Mouse (Mus musculus) forebrain, embryonic 14.5 days (tissue): ENCODE measurements at regions not wholly inside any gene's neighbourhood (a gene's known extent, or its start where the extent isn't known, plus 50 kb on each side); places are given as distances from the start of the nearest gene placed in this dataset.

Source experiments
- ATAC-seq: fragments of 200-750 bp; cut with Nextera tagmentation; 2 replicates; pipeline ENCODE4 v1.8.0; 2017; ENCODE audit warnings: mild to moderate bottlenecking, moderate library complexity
- DNase-seq: peaks from one replicate; pipeline ENCODE4 v3.0.0-alpha.2; 2015; ENCODE audit warnings: low spot score
- H3K27ac ChIP-seq: fragments of 300-500 bp; sonication (generic); 2 replicates; pipeline ENCODE4 v1.5.1; 2014; ENCODE audit warnings: low read depth, mild to moderate bottlenecking, control low read depth, low read length, moderate library complexity
- H3K27me3 ChIP-seq: fragments of 300-500 bp; sonication (generic); replicated peaks from 2 replicates; pipeline ENCODE4 v1.6.1; 2014; ENCODE audit warnings: low read length, control low read depth, mixed read lengths; ENCODE audit not compliant: control insufficient read depth, insufficient read depth
- H3K36me3 ChIP-seq: fragments of 300-500 bp; sonication (generic); 2 replicates; pipeline ENCODE4 v1.6.1; 2014; ENCODE audit warnings: low read length, control low read depth; ENCODE audit not compliant: control insufficient read depth, insufficient read depth
- H3K4me1 ChIP-seq: fragments of 300-500 bp; sonication (generic); 2 replicates; pipeline ENCODE4 v1.6.1; 2014; ENCODE audit warnings: antibody characterized with exemption, low read length, control low read depth; ENCODE audit not compliant: control insufficient read depth, insufficient read depth
- H3K4me2 ChIP-seq: fragments of 300-500 bp; sonication (generic); 2 replicates; pipeline ENCODE4 v1.6.1; 2014; ENCODE audit warnings: mild to moderate bottlenecking, control low read depth, low read length
- H3K4me3 ChIP-seq: fragments of 300-500 bp; sonication (generic); 2 replicates; pipeline ENCODE4 v1.5.1; 2014; ENCODE audit warnings: low read depth, low read length, control low read depth
- H3K9ac ChIP-seq: fragments of 300-500 bp; sonication (generic); 2 replicates; pipeline ENCODE4 v1.6.1; 2014; ENCODE audit warnings: mild to moderate bottlenecking, low read length, control low read depth, moderate library complexity
- H3K9me3 ChIP-seq: fragments of 300-500 bp; sonication (generic); replicated peaks from 2 replicates; pipeline ENCODE4 v1.6.1; 2016; ENCODE audit warnings: low read length, control low read depth, mixed read lengths; ENCODE audit not compliant: control insufficient read depth
- WGBS: fragments of 180-500 bp; shearing (Covaris S2); extraction: QIAGEN DNeasy Blood & Tissue Kit; methylation state at CpG from one replicate; pipeline ENCODE4 v1.1.7; 2014; 5-methylcytosine and 5-hydroxymethylcytosine counted together

DNA sequence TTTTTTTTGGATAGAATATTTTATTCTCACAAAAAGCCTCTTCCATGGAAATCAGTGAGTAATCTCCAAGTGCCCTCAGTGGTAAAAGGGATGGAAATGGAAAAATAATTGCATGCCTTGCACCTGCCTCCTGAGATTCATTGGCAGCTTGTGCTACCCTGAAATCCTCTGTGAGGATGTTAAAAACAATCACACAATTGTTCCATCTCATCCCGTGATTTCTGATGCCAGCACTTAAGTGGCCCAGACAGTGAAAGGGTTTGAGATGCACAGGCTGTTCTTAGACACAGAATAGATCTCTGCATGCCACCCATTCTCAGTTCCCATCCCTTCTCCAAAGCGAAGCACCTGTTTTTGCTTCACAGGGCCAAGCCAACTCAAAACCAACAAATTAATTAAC is 398.9 kb upstream of the Cd180 start:
- Histone ChIP-seq H3K4me1 (no peaks in the 10 kb centered on the region), H3K9me3 (no peaks in the 10 kb centered on the region), H3K36me3 (no peaks in the 10 kb centered on the region), H3K4me3 (no peak overlapping the region), H3K27me3 (no peaks in the 10 kb centered on the region), H3K27ac (no peak overlapping the region), H3K9ac (no peak overlapping the region), H3K4me2 (no peak overlapping the region)
- 60% methylated on average over 2 of the region's 2 CpGs for WGBS
- ATAC-seq = no peak
- peak; percentile 23 for DNase-seq

DNA sequence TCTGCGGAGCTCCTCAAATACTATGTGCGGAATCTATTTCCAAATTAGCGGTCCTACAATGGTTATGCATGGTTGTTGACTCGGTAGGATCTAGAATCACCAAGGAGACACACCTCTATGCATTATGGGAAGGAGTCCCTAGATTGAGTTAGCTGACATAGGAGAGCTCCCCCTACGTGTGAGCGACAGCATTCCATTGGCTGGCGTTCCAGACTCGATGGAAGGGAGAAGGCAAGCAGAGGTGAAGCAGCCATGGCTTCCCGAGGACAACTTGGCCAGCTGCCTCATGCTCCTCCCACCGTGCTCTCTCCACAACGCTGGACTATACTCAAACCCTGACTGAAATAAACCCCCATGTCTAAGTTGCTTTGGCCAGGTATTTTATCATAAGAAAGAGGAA is 398.3 kb upstream of the Cd180 start:
- H3K4me2 ChIP-seq = no peak overlapping the region
- H3K9ac ChIP-seq = no peak overlapping the region
- ATAC-seq (no peak), DNase-seq (no peak)
- no peaks in the 10 kb centered on the region for H3K4me1 ChIP-seq
- H3K4me3 ChIP-seq = no peak overlapping the region
- no peaks in the 10 kb centered on the region for H3K36me3 ChIP-seq
- H3K9me3 ChIP-seq = no peaks in the 10 kb centered on the region
- 85% methylated on average over 11 of the region's 11 CpGs for WGBS
- H3K27me3 ChIP-seq = no peaks in the 10 kb centered on the region
- H3K27ac ChIP-seq = no peak overlapping the region

- no peaks in the 10 kb centered on the region for H3K9me3 ChIP-seq
- no peaks in the 10 kb centered on the region for H3K4me1 ChIP-seq
- DNase-seq (peak; percentile 17), ATAC-seq (no peak)
- WGBS = 59% methylated on average over 2 of the region's 2 CpGs
- H3K36me3 ChIP-seq = no peaks in the 10 kb centered on the region
- no peak overlapping the region for H3K27ac ChIP-seq
- H3K4me3 ChIP-seq = no peak overlapping the region
- H3K27me3 ChIP-seq = no peaks in the 10 kb centered on the region
- no peak overlapping the region for H3K9ac ChIP-seq
- no peak overlapping the region for H3K4me2 ChIP-seq
Observed at GRCm38 (mm10) chr13:102307983-102308382, 385.4 kb upstream of the Cd180 start.

- H3K4me1 ChIP-seq = no peaks in the 10 kb centered on the region
- DNase-seq (no peak), ATAC-seq (no peak)
- H3K27ac ChIP-seq = no peak overlapping the region
- H3K9me3 ChIP-seq = no peaks in the 10 kb centered on the region
- no peak overlapping the region for H3K4me3 ChIP-seq
- H3K4me2 ChIP-seq = no peak overlapping the region
- no peaks in the 10 kb centered on the region for H3K36me3 ChIP-seq
- H3K9ac ChIP-seq = no peak overlapping the region
- WGBS = 89% methylated on average over 3 of the region's 3 CpGs
- H3K27me3 ChIP-seq = no peaks in the 10 kb centered on the region
Observed at GRCm38 (mm10) chr13:102312096-102312495, 381.3 kb upstream of the Cd180 start.

GRCm38 (mm10) chr13:102315921-102316692 is 377.3 kb upstream of the Cd180 start:
- Histone ChIP-seq H3K27ac (no peak overlapping the region), H3K9ac (no peak overlapping the region), H3K4me2 (no peak overlapping the region), H3K4me3 (no peak overlapping the region), H3K27me3 (no peaks in the 10 kb centered on the region), H3K9me3 (no peaks in the 10 kb centered on the region), H3K4me1 (no peaks in the 10 kb centered on the region), H3K36me3 (no peaks in the 10 kb centered on the region)
- 40% methylated on average over 3 of the region's 3 CpGs for WGBS
- ATAC-seq (no peak), DNase-seq (peak; percentile 32)

DNA sequence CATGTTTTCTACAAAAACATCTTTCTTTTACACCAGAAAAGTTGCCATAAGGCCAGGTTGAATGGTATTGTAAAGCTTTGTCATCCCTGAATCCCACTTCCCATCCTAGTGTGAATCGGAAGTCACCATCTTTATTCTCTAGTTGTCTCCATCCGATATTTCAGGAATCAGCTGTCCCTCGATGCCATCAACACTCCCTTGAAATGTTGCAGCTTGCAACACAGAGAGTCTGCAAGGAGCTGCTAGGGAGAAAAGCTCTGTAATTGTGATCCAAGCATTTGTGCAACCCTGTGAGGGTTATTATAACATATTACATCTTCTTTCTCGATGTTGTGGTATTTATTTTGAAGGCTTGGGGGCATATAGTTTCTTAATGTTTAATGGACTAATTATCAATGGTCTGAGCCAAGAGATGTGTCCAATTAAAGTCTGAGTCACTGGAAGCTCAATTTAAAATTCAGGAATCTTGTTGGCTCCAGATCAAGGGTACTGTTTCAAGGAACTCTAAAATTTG is 374.4 kb upstream of the Cd180 start:
- Histone ChIP-seq H3K4me1 (no peaks in the 10 kb centered on the region), H3K9ac (no peak overlapping the region), H3K4me2 (no peak overlapping the region), H3K27me3 (no peaks in the 10 kb centered on the region), H3K27ac (no peak overlapping the region), H3K9me3 (no peaks in the 10 kb centered on the region), H3K36me3 (no peaks in the 10 kb centered on the region), H3K4me3 (no peak overlapping the region)
- 82% methylated on average over 4 of the region's 4 CpGs for WGBS
- DNase-seq (no peak), ATAC-seq (no peak)

DNA sequence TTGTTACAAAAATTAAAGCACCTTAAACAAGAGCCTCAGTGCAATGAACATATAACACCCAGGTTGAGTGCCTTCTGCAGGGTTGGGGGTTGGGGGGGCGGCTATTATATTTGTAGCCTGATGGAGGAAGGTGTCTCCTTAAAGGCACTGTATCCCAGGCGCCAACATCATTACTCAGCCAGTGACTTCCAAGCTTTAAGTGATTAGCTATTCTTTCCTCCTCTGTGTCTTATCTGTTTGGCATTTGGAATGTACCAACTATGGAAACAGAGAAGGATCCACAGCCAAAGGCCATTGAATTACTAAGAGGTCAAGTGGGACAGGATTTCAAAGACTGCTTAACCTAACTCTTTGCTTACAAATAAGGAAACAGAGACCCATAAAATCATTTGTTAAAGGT is 373.9 kb upstream of the Cd180 start:
- Histone ChIP-seq H3K9me3 (no peaks in the 10 kb centered on the region), H3K36me3 (no peaks in the 10 kb centered on the region), H3K27ac (no peak overlapping the region), H3K4me3 (no peak overlapping the region), H3K9ac (no peak overlapping the region), H3K4me1 (no peaks in the 10 kb centered on the region), H3K4me2 (no peak overlapping the region), H3K27me3 (no peaks in the 10 kb centered on the region)
- no peak for ATAC-seq
- no peak for DNase-seq
- WGBS = 76% methylated on average over 2 of the region's 2 CpGs

DNA sequence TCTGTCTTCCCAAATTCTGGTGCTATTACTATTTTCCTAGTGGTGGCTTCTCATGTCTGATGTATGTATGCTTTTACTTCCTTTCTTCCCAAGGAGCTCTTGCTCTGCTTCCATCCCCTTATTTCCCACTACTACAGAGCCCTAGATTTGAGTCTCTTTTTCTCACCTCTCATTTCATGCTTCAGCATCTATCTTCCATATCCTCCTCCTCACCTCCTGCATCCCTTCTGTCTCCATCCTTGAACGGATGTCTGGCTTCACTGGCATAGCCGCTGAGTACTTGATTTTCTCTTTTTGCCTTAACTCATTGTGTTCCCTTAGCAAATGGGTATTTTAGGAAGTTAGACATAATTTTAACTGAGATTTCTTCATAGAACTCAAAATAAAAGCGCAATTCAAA is 369.5 kb upstream of the Cd180 start:
- H3K9ac ChIP-seq = no peak overlapping the region
- WGBS = 94% methylated on average over 3 of the region's 3 CpGs
- no peaks in the 10 kb centered on the region for H3K27me3 ChIP-seq
- H3K36me3 ChIP-seq = no peaks in the 10 kb centered on the region
- no peak overlapping the region for H3K4me2 ChIP-seq
- DNase-seq (no peak), ATAC-seq (no peak)
- H3K9me3 ChIP-seq = no peaks in the 10 kb centered on the region
- H3K4me1 ChIP-seq = no peaks in the 10 kb centered on the region
- no peak overlapping the region for H3K27ac ChIP-seq
- H3K4me3 ChIP-seq = no peak overlapping the region

GRCm38 (mm10) chr13:102326003-102326402 is 367.4 kb upstream of the Cd180 start:
- H3K27me3 ChIP-seq = no peaks in the 10 kb centered on the region
- ATAC-seq (no peak), DNase-seq (no peak)
- no peaks in the 10 kb centered on the region for H3K36me3 ChIP-seq
- H3K4me3 ChIP-seq = no peak overlapping the region
- WGBS = 90% methylated on average over 2 of the region's 2 CpGs
- no peak overlapping the region for H3K27ac ChIP-seq
- H3K9me3 ChIP-seq = no peaks in the 10 kb centered on the region
- no peak overlapping the region for H3K9ac ChIP-seq
- no peak overlapping the region for H3K4me2 ChIP-seq
- H3K4me1 ChIP-seq = no peaks in the 10 kb centered on the region
